Mouse (Mus musculus) hindbrain, postnatal 0 days (tissue): ENCODE data around the gene Sh3bgrl2. TPM values are rescaled to one million over a fixed set of nuclear protein-coding genes. Genes with fewer than 3 reads are reported as not detected.

Experiments used
- ATAC-seq: fragments of 200-750 bp; cut with Nextera tagmentation; 2 replicates; pipeline ENCODE4 v1.8.0; 2017; ENCODE audit warnings: mild to moderate bottlenecking, moderate TSS enrichment, moderate library complexity
- DNase-seq: peaks from one replicate; pipeline ENCODE4 v3.0.0-alpha.2; 2015; ENCODE audit warnings: low spot score
- H3K27ac ChIP-seq: fragments of 300-500 bp; sonication (generic); 2 replicates; pipeline ENCODE4 v1.5.1; 2014; ENCODE audit warnings: mild to moderate bottlenecking
- H3K27me3 ChIP-seq: fragments of 300-500 bp; sonication (generic); 2 replicates; pipeline ENCODE4 v1.6.1; 2014; ENCODE audit warnings: low read length, mixed read lengths; ENCODE audit not compliant: insufficient read depth
- H3K36me3 ChIP-seq: fragments of 300-500 bp; sonication (generic); 2 replicates; pipeline ENCODE4 v1.6.1; 2014; ENCODE audit warnings: low read length, mixed read lengths; ENCODE audit not compliant: insufficient read depth
- H3K4me1 ChIP-seq: fragments of 300-500 bp; sonication (generic); 2 replicates; pipeline ENCODE4 v1.6.1; 2014; ENCODE audit warnings: antibody characterized with exemption, low read length, mixed read lengths; ENCODE audit not compliant: insufficient read depth
- H3K4me2 ChIP-seq: fragments of 300-500 bp; sonication (generic); 2 replicates; pipeline ENCODE4 v1.6.1; 2014; ENCODE audit warnings: low read depth, mild to moderate bottlenecking, low read length, moderate library complexity, mixed read lengths
- H3K4me3 ChIP-seq: fragments of 300-500 bp; sonication (generic); 2 replicates; pipeline ENCODE4 v1.5.1; 2014; ENCODE audit warnings: low read length
- H3K9ac ChIP-seq: fragments of 300-500 bp; sonication (generic); replicated peaks from 2 replicates; pipeline ENCODE4 v1.6.1; 2014; ENCODE audit warnings: mild to moderate bottlenecking, low read length, moderate library complexity, mixed read lengths
- H3K9me3 ChIP-seq: fragments of 300-500 bp; sonication (generic); 2 replicates; pipeline ENCODE4 v1.6.1; 2016; ENCODE audit warnings: low read length, mixed read lengths
- CTCF ChIP-seq: IDR thresholded peaks from 2 replicates; pipeline ENCODE4 v1.5.1; 2016; ENCODE audit warnings: antibody characterized with exemption, control low read depth, low read depth
- WGBS: fragments of 180-500 bp; shearing (Covaris S2); extraction: QIAGEN DNeasy Blood & Tissue Kit; methylation state at CpG from one replicate; pipeline ENCODE4 v1.1.7; 2014; 5-methylcytosine and 5-hydroxymethylcytosine counted together
- polyA plus RNA-seq: library from polyadenylated mRNA; unstranded; fragments of >200 nt; fragmentation: Nextera tagmentation; extraction: Ambion mirVana; gene quantifications from 2 replicates; pipeline ENCODE4 v1.2.1, GENCODE M21; 2015
- total RNA-seq: library from RNA; depleted of rRNA; stranded (reverse); fragments of >200 nt; gene quantifications from 2 replicates; pipeline ENCODE4 v1.2.3, GENCODE M21; 2014

Gene Sh3bgrl2
- total and polyA plus RNA-seq, 2 experiments from 2014 or later, result 7.1 to 11.9 TPM

DNA sequence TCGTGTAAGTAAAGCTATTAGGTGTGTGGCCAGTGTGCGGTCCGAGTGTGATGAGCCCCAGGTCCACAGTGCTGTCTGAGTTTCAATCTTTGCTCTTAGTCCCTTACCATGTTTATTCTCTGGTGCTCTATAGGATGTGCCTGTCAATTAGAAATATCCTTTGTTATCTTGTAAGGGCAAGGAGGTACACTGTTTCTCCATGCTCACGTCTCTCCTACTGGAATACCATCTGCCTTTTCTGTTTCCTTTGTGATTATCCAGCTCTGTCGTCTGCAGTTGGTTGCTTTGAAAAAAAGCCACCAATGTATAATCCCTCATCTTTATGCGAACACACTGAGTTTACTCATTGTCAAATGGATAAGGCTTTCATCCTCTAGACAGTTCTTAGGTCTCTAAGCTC lies 75.3 kb downstream of the Sh3bgrl2 start:
- Histone ChIP-seq H3K27me3 (no peaks in the 10 kb centered on the region), H3K36me3 (no peaks in the 10 kb centered on the region), H3K27ac (no peak overlapping the region), H3K4me3 (no peak overlapping the region), H3K9ac (no peak overlapping the region), H3K9me3 (no peaks in the 10 kb centered on the region), H3K4me1 (no peaks in the 10 kb centered on the region), H3K4me2 (no peak overlapping the region)
- 68% methylated on average over 6 of the region's 6 CpGs for WGBS
- ATAC-seq (no peak), DNase-seq (no peak)
- no peak for TF ChIP-seq CTCF

GRCm38 (mm10) chr9:83624193-83624592 lies 76.1 kb downstream of the Sh3bgrl2 start:
- 81% methylated on average over 5 of the region's 5 CpGs for WGBS
- Histone ChIP-seq H3K4me1 (no peaks in the 10 kb centered on the region), H3K36me3 (no peaks in the 10 kb centered on the region), H3K9ac (no peak overlapping the region), H3K9me3 (no peaks in the 10 kb centered on the region), H3K4me3 (no peak overlapping the region), H3K4me2 (no peak overlapping the region), H3K27ac (no peak overlapping the region), H3K27me3 (no peaks in the 10 kb centered on the region)
- DNase-seq, result no peak
- no peak for ATAC-seq
- TF ChIP-seq CTCF, result no peak

DNA sequence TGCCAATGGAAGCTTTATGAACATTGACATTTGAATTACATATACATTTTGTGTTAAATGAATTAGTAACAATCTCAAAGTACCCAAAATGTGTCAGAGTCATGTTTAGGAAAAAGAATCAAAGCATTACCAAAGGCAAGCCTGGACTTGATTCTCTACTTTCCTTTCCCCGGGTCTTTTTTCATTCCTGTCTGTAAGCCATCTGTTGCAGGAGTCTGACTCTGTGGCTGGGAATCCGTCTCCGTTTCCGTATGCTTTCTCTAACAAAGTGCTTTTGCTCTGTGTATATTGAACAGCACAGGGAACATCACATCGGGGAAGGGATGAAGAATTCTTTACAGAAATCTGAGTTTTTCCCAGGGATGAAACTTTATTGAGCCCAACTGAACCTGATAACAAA lies 77.0 kb downstream of the Sh3bgrl2 start:
- ATAC-seq, result no peak

GRCm38 (mm10) chr9:83628669-83629612 lies 80.8 kb downstream of the Sh3bgrl2 start:
- H3K4me3 ChIP-seq, result no peak overlapping the region

More for the DNA sequence above, 77.0 kb downstream of the Sh3bgrl2 start:
- Histone ChIP-seq H3K36me3 (no peaks in the 10 kb centered on the region), H3K4me3 (no peak overlapping the region), H3K9ac (no peak overlapping the region), H3K4me1 (no peaks in the 10 kb centered on the region), H3K27me3 (no peaks in the 10 kb centered on the region), H3K9me3 (no peaks in the 10 kb centered on the region), H3K4me2 (no peak overlapping the region), H3K27ac (no peak overlapping the region)
- no peak for DNase-seq
- no peak for TF ChIP-seq CTCF
- 60% methylated on average over 5 of the region's 5 CpGs for WGBS

GRCm38 (mm10) chr9:83630341-83630740 lies 82.2 kb downstream of the Sh3bgrl2 start:
- Histone ChIP-seq H3K36me3 (no peaks in the 10 kb centered on the region), H3K4me3 (no peak overlapping the region), H3K4me1 (no peaks in the 10 kb centered on the region), H3K9me3 (no peaks in the 10 kb centered on the region), H3K4me2 (no peak overlapping the region), H3K27me3 (no peaks in the 10 kb centered on the region), H3K9ac (no peak overlapping the region), H3K27ac (no peak overlapping the region)
- ATAC-seq (no peak), DNase-seq (no peak)
- no peak for TF ChIP-seq CTCF
- 86% methylated on average over 6 of the region's 6 CpGs for WGBS

More at GRCm38 (mm10) chr9:83628669-83629612, 80.8 kb downstream of the Sh3bgrl2 start:
- ATAC-seq (peak; percentile 71), DNase-seq (peak; percentile 60)
- no peaks in the 10 kb centered on the region for H3K4me1 ChIP-seq
- peak overlapping the region; percentile 83 for H3K27ac ChIP-seq
- TF ChIP-seq CTCF, result no peak
- WGBS, result 22% methylated on average over 19 of the region's 19 CpGs
- H3K36me3 ChIP-seq, result no peaks in the 10 kb centered on the region
- peak overlapping the region; percentile 40; the same call in 1 of the 2 replicates for H3K9ac ChIP-seq
- H3K9me3 ChIP-seq, result no peaks in the 10 kb centered on the region
- no peaks in the 10 kb centered on the region for H3K27me3 ChIP-seq
- peak overlapping the region; percentile 25; the same call in 1 of the 2 replicates for H3K4me2 ChIP-seq

- ATAC-seq, result no peak
- peak; percentile 44 for TF ChIP-seq CTCF
- WGBS, result 47% methylated on average over 5 of the region's 5 CpGs
Measured at GRCm38 (mm10) chr9:83631920-83632319, 83.8 kb downstream of the Sh3bgrl2 start.

GRCm38 (mm10) chr9:83634703-83635102 lies 86.6 kb downstream of the Sh3bgrl2 start:
- peaks cover 4% of the 10 kb centered on the region; the same call in 1 of the 2 replicates for H3K4me1 ChIP-seq
- H3K36me3 ChIP-seq, result no peaks in the 10 kb centered on the region
- H3K9me3 ChIP-seq, result no peaks in the 10 kb centered on the region
- DNase-seq (no peak), ATAC-seq (no peak)
- 37% methylated on average over 3 of the region's 3 CpGs for WGBS
- H3K4me2 ChIP-seq, result no peak overlapping the region
- H3K27me3 ChIP-seq, result no peaks in the 10 kb centered on the region
- no peak for TF ChIP-seq CTCF
- no peak overlapping the region for H3K27ac ChIP-seq
- H3K4me3 ChIP-seq, result no peak overlapping the region
- H3K9ac ChIP-seq, result no peak overlapping the region

More at GRCm38 (mm10) chr9:83631920-83632319, 83.8 kb downstream of the Sh3bgrl2 start:
- DNase-seq, result no peak
- Histone ChIP-seq H3K27ac (no peak overlapping the region), H3K4me3 (no peak overlapping the region), H3K9ac (no peak overlapping the region), H3K4me1 (peaks cover 4% of the 10 kb centered on the region; the same call in 1 of the 2 replicates), H3K9me3 (no peaks in the 10 kb centered on the region), H3K36me3 (no peaks in the 10 kb centered on the region), H3K4me2 (no peak overlapping the region), H3K27me3 (no peaks in the 10 kb centered on the region)
